Mouse (Mus musculus) liver, embryonic 15.5 days (tissue): ENCODE data around the gene Tubb4b. TPM values are rescaled to one million over a fixed set of nuclear protein-coding genes. Genes with fewer than 3 reads are reported as not detected.

Experiments
- ATAC-seq: fragments of 200-750 bp; cut with Nextera tagmentation; 2 replicates; pipeline ENCODE4 v1.8.0; 2017; ENCODE audit warnings: moderate number of reproducible peaks, mild to moderate bottlenecking, moderate library complexity; ENCODE audit not compliant: insufficient read depth
- H3K27ac ChIP-seq: fragments of 300-500 bp; sonication (generic); replicated peaks from 2 replicates; pipeline ENCODE4 v1.5.1; 2015; ENCODE audit warnings: mild to moderate bottlenecking, inconsistent platforms
- H3K27me3 ChIP-seq: fragments of 300-500 bp; sonication (generic); 2 replicates; pipeline ENCODE4 v1.6.1; 2015; ENCODE audit warnings: mild to moderate bottlenecking, inconsistent platforms
- H3K36me3 ChIP-seq: fragments of 300-500 bp; sonication (generic); replicated peaks from 2 replicates; pipeline ENCODE4 v1.6.1; 2015; ENCODE audit warnings: moderate library complexity, mild to moderate bottlenecking, inconsistent platforms
- H3K4me1 ChIP-seq: fragments of 300-500 bp; sonication (generic); replicated peaks from 2 replicates; pipeline ENCODE4 v1.6.1; 2015; ENCODE audit warnings: inconsistent platforms
- H3K4me2 ChIP-seq: fragments of 300-500 bp; sonication (generic); 2 replicates; pipeline ENCODE4 v1.6.1; 2015; ENCODE audit warnings: moderate library complexity, mild to moderate bottlenecking, inconsistent platforms
- H3K4me3 ChIP-seq: fragments of 300-500 bp; sonication (generic); replicated peaks from 2 replicates; pipeline ENCODE4 v1.5.1; 2015; ENCODE audit warnings: mild to moderate bottlenecking, inconsistent platforms
- H3K9ac ChIP-seq: fragments of 300-500 bp; sonication (generic); 2 replicates; pipeline ENCODE4 v1.6.1; 2015; ENCODE audit warnings: moderate library complexity, mild to moderate bottlenecking, inconsistent platforms
- H3K9me3 ChIP-seq: fragments of 300-500 bp; sonication (generic); replicated peaks from 2 replicates; pipeline ENCODE4 v1.6.1; 2016; ENCODE audit warnings: inconsistent platforms
- WGBS: fragments of 180-500 bp; shearing (Covaris S2); methylation state at CpG from one replicate; pipeline ENCODE4 v1.1.7; 2015; ENCODE audit warnings: mixed read lengths; ENCODE audit not compliant: insufficient replicate concordance; 5-methylcytosine and 5-hydroxymethylcytosine counted together
- polyA plus RNA-seq: library from polyadenylated mRNA; unstranded; fragments of >200 nt; fragmentation: Nextera tagmentation; extraction: Ambion mirVana; gene quantifications from 2 replicates; pipeline ENCODE4 v1.2.1, GENCODE M21; 2015

The Tubb4b gene
- polyA plus RNA-seq, 1 experiment from 2014 or later, result 695 TPM

DNA sequence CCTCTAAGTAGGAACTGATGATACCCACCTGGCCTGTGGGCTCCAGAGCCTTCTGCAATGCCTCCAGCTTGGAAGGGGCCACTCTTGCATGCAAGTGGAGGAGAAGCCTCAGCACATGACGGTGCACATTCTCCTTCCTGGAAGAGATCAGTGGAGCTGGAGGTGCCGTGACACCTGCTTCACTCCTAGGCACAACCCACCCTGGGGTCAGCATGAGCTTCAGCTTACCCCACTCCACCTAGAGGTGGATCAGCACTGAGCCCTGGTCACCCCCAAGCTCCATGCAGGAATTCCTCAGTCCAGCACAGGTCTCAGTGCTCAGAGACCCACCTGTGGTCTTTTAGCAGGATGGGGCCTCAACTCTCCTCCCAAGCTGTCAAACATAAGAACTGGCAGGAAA lies 23.9 kb downstream of the Tubb4b start:
- H3K4me3 ChIP-seq, result no peak overlapping the region
- no peak overlapping the region for H3K27ac ChIP-seq
- peaks cover 68% of the 10 kb centered on the region for H3K36me3 ChIP-seq
- H3K9ac ChIP-seq, result no peak overlapping the region
- WGBS, result 80% methylated on average over 2 of the region's 2 CpGs
- no peaks in the 10 kb centered on the region for H3K27me3 ChIP-seq
- H3K4me2 ChIP-seq, result no peak overlapping the region
- no peak for ATAC-seq
- no peaks in the 10 kb centered on the region for H3K9me3 ChIP-seq
- peaks cover 25% of the 10 kb centered on the region for H3K4me1 ChIP-seq

DNA sequence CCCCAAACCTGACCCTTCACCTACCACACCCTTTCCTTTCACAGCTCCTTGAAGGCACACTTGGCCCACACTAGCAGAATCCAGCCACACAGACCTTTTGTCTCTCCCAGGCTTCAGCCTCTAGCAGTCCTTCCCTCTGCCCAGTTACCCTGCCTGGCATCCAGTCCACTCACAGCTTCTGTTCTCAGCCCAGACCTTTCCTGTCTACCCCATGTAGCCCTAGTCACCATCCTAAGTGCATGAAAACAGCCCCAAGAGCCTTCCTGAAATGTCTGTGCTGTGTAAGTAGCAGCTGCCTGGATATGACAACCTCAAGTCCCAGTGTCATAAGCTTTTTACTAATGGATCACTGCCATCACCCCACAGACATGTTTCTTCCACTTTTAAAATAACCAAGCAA lies 26.6 kb downstream of the Tubb4b start:
- Histone ChIP-seq H3K4me2 (no peak overlapping the region), H3K27ac (peak overlapping the region; percentile 77)
- ATAC-seq, result no peak

GRCm38 (mm10) chr2:25197191-25197590 lies 27.3 kb downstream of the Tubb4b start:
- H3K4me3 ChIP-seq, result peak overlapping the region; percentile 60; the same call in 1 of the 2 replicates
- peaks cover 34% of the 10 kb centered on the region for H3K36me3 ChIP-seq
- H3K27ac ChIP-seq, result peak overlapping the region; percentile 77
- peak overlapping the region; percentile 84 for H3K4me2 ChIP-seq
- peaks cover 54% of the 10 kb centered on the region for H3K4me1 ChIP-seq
- H3K9ac ChIP-seq, result no peak overlapping the region
- no peak for ATAC-seq
- 16% methylated on average over 2 of the region's 2 CpGs for WGBS
- peaks cover 6% of the 10 kb centered on the region; the same call in 1 of the 2 replicates for H3K27me3 ChIP-seq
- H3K9me3 ChIP-seq, result no peaks in the 10 kb centered on the region

More for the DNA sequence above, 26.6 kb downstream of the Tubb4b start:
- peaks cover 6% of the 10 kb centered on the region; the same call in 1 of the 2 replicates for H3K27me3 ChIP-seq
- no peak overlapping the region for H3K9ac ChIP-seq
- no peak overlapping the region for H3K4me3 ChIP-seq
- peaks cover 52% of the 10 kb centered on the region for H3K4me1 ChIP-seq
- peaks cover 42% of the 10 kb centered on the region for H3K36me3 ChIP-seq
- no peaks in the 10 kb centered on the region for H3K9me3 ChIP-seq

DNA sequence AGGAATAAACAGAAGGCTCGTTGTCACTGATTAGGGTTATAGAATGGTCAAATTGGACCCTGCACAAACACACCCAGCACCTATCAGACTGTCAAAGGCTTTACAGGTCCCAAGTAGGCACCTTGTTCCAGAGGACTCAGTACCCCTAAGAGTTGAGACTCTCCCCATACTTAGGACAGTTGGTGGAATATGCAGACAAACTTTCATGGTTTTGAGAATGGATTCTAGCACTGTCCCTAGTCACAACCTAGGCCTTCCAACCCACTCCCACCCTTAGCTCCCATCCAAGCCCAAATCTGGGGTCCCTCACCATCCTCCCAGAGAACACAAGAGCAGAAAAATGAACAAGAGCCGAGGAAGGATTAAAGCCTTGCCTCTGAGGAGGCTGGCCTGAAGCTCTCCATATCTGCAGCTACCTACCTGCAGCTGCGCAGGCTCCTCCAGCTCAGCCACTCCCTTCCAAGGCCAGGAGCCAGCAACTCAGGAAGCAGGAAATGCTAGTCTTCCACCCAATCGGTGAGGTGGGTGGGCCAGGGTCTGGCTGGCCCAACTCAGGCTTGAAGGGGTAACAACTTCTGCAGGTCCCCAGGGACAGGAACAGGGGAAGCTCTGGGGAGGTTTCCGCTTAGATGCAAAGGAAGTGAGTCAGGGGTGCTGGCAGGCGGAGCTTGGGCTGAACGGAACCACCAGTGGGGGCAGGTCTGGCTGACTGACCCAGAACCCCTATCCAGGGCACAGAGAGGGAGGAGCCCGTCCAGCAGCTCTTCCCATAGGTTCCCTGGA lies 28.1 kb downstream of the Tubb4b start, which contains the start of gene Tor4a:
Gene Tor4a, minus strand, starts transcription at position 715 of the 783 bp plus-strand sequence.
- Histone ChIP-seq H3K27ac (peak within 1 kb of the TSS; percentile 77), H3K9ac (peak within 1 kb of the TSS; percentile 50), H3K4me2 (peak within 1 kb of the TSS; percentile 84), H3K4me3 (peak within 1 kb of the TSS; percentile 60), H3K27me3 (peaks cover 6% of the 10 kb centered on the region; the same call in 1 of the 2 replicates), H3K9me3 (no peaks in the 10 kb centered on the region), H3K36me3 (peaks cover 26% of the 10 kb centered on the region), H3K4me1 (peaks cover 54% of the 10 kb centered on the region)
- 4% methylated on average over 8 of the region's 8 CpGs for WGBS
- peak; percentile 58 for ATAC-seq

GRCm38 (mm10) chr2:25195211-25196156 lies 29.0 kb downstream of the Tubb4b start:
- whole genome bisulfite sequencing, result 5% methylated on average over 55 of the region's 55 CpGs
- peaks cover 57% of the 10 kb centered on the region for H3K4me1 ChIP-seq

GRCm38 (mm10) chr2:25194486-25195171 lies 29.9 kb downstream of the Tubb4b start:
- H3K27ac ChIP-seq, result peak overlapping the region; percentile 77
- WGBS, result 28% methylated on average over 17 of the region's 17 CpGs
- peak overlapping the region; percentile 50 for H3K9ac ChIP-seq
- H3K4me1 ChIP-seq, result peaks cover 57% of the 10 kb centered on the region
- H3K4me2 ChIP-seq, result peak overlapping the region; percentile 84
- peak overlapping the region; percentile 60 for H3K4me3 ChIP-seq
- H3K27me3 ChIP-seq, result peaks cover 6% of the 10 kb centered on the region; the same call in 1 of the 2 replicates
- peaks cover 8% of the 10 kb centered on the region for H3K36me3 ChIP-seq
- H3K9me3 ChIP-seq, result no peaks in the 10 kb centered on the region
- no peak for ATAC-seq

More at GRCm38 (mm10) chr2:25195211-25196156, 29.0 kb downstream of the Tubb4b start:
- Histone ChIP-seq H3K27ac (peak overlapping the region; percentile 77), H3K9ac (peak overlapping the region; percentile 50), H3K36me3 (peaks cover 17% of the 10 kb centered on the region), H3K27me3 (peaks cover 6% of the 10 kb centered on the region; the same call in 1 of the 2 replicates), H3K4me2 (peak overlapping the region; percentile 84), H3K9me3 (no peaks in the 10 kb centered on the region), H3K4me3 (peak overlapping the region; percentile 60)
- ATAC-seq, result peak; percentile 61

GRCm38 (mm10) chr2:25194006-25194405 lies 30.5 kb downstream of the Tubb4b start:
- no peak for ATAC-seq
- Histone ChIP-seq H3K9me3 (no peaks in the 10 kb centered on the region), H3K4me3 (no peak overlapping the region), H3K4me1 (peaks cover 57% of the 10 kb centered on the region), H3K4me2 (peak overlapping the region; percentile 84), H3K27me3 (peaks cover 6% of the 10 kb centered on the region; the same call in 1 of the 2 replicates), H3K9ac (no peak overlapping the region; the same call in 1 of the 2 replicates), H3K36me3 (0 out of 2 replicates have a peak, but pooled peaks cover 2% of the 10 kb centered on the region), H3K27ac (peak overlapping the region; percentile 77; the same call in 1 of the 2 replicates)
- WGBS, result 18% methylated on average over 5 of the region's 5 CpGs

GRCm38 (mm10) chr2:25193330-25193770 lies 31.2 kb downstream of the Tubb4b start:
- WGBS, result 1% methylated on average over 6 of the region's 6 CpGs
- peak; percentile 5; the same call in 1 of the 2 replicates for ATAC-seq
- Histone ChIP-seq H3K36me3 (no peaks in the 10 kb centered on the region), H3K4me1 (peaks cover 57% of the 10 kb centered on the region), H3K9me3 (no peaks in the 10 kb centered on the region), H3K4me3 (no peak overlapping the region), H3K4me2 (peak overlapping the region; percentile 84), H3K27ac (no peak overlapping the region), H3K9ac (no peak overlapping the region; the same call in 1 of the 2 replicates), H3K27me3 (peaks cover 6% of the 10 kb centered on the region; the same call in 1 of the 2 replicates)

DNA sequence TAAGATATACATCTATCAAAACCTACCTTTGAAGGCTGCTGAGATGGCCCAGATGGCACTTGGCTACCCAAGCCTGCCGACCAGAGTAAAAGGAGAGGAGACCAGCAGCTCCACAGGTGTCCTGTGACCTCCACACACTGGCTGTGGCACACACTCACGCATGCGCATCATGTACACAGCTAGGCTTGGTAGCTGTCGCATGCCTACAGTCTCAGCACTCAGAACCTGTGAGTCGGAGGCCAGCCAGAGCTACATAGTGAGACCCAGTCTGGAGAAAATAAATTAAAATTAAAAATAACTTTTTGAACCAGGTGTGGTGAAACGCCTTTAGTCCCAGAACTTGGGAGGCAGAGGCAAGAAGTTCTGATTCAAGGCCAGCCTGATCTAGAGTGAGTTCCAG lies 36.7 kb downstream of the Tubb4b start:
- no peaks in the 10 kb centered on the region for H3K36me3 ChIP-seq
- no peak overlapping the region for H3K9ac ChIP-seq
- WGBS, result 74% methylated on average over 6 of the region's 6 CpGs
- ATAC-seq, result no peak
- H3K27me3 ChIP-seq, result peaks cover 50% of the 10 kb centered on the region
- H3K4me3 ChIP-seq, result no peak overlapping the region
- no peaks in the 10 kb centered on the region for H3K9me3 ChIP-seq
- H3K27ac ChIP-seq, result no peak overlapping the region
- H3K4me1 ChIP-seq, result peaks cover 28% of the 10 kb centered on the region
- no peak overlapping the region for H3K4me2 ChIP-seq

DNA sequence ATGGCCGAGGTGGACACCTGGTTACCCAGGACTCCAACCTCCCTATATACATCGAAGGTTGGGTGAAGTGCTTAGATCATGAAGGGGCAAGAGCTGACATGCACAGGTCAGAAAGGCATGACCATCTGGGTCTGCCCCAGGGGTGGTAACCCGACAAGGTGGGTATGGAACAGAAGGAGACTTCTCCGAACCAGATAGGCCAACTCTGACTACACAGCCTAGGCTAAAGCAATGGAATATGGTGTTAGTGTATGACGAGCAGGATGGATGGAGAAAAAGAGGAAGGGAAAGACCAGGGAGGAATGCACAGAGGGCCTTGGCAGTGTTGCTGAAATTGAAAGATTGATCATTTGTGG lies 37.9 kb downstream of the Tubb4b start:
- Histone ChIP-seq H3K4me2 (peak overlapping the region; percentile 84), H3K9me3 (no peaks in the 10 kb centered on the region), H3K36me3 (no peaks in the 10 kb centered on the region), H3K4me1 (peaks cover 38% of the 10 kb centered on the region), H3K27ac (no peak overlapping the region), H3K27me3 (peaks cover 62% of the 10 kb centered on the region), H3K4me3 (peak overlapping the region; percentile 53), H3K9ac (no peak overlapping the region)
- ATAC-seq, result 0 out of 2 replicates have a peak, but pooled peaks have one; percentile 12
- WGBS, result 32% methylated on average over 5 of the region's 5 CpGs
